Mouse (Mus musculus): ENCODE results near the gene Dnah17.

GRCm38 (mm10) chr11:117977694-117978360, 152.6 kb downstream of the Dnah17 start:
- TF ChIP-seq CTCF (IDR thresholded peaks at IDR 0.05; ENCODE audit: low read depth): no peak
- TF ChIP-seq EP300 (optimal IDR thresholded peaks at IDR 0.05): no peak

Measured in stomach, postnatal 0 days (tissue).